Mouse (Mus musculus): Measurements from ENCODE around the gene Ak2.
A peak's percentile ranks its signal among the peaks of the same experiment; 100 is the strongest.

Ak2 gene

DNA sequence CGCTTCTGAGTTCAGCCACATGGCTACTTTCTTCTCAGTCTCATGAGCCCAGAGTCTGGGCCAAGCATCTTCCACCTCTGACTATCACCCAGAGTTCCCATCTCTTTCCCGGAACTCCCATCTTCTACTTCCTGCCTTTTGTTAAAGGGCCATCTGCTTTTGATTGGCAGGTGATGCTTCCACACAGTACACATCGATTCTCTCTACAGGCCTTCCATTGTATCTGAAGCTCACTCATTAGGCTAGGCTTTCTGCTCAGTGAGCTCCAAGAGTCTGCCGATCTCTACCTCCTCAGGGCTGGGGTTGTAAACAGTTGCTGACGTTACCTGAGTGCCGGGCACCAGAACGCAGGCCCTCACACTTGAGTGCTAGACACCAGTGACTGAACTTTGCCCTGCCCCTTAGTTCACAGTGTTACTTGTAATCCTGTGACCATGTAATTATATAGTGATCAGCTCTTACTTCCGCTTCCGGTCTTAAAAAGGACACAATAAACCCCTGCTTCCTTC is at the start of gene Ak2:
Gene Ak2 (plus strand): TSS at position 459 of the 509 bp plus-strand sequence.
- DNase-seq (ENCODE audit: low spot score in 2 of 2): no peak

DNA sequence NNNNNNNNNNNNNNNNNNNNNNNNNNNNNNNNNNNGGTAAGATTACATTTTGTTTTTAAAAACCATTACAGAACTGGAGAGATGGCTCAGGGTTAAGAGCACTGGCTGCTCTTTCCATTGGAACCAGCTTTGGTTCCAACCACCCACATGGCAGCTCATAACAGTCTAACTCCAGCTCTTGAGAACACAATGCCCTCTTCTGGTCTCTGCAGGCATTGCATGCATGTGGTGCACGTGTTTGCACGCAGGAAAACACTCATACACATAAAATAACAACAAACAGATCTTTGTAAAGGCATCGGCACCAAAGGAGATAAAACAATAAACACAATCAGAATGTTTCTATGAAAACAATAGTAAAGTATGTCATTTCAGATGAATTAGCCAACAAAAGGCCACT is 49.4 kb upstream of the Ak2 start:
- DNase-seq (ENCODE audit: low spot score in 2 of 2): no peak

DNA sequence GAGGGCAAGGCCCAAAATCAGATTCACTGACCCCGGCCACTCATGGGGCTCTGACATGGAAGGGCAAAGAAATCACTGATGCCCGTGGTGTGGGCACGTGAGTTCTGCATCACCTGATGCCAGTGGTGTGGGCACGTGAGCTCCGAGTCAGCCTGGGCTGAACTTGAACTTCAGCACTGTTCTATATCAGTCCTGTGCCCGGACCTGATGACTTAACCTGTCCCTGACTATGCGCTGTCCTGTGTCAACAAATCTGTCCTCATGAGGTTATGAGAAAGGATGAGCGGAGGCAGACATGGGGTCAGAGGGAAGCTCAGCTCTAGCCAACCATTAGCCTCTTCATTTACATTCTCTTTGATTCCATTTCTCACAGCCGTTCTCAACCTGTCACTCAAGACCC is 45.0 kb upstream of the Ak2 start:
- no peak for DNase-seq (ENCODE audit: low spot score in 2 of 2)

DNA sequence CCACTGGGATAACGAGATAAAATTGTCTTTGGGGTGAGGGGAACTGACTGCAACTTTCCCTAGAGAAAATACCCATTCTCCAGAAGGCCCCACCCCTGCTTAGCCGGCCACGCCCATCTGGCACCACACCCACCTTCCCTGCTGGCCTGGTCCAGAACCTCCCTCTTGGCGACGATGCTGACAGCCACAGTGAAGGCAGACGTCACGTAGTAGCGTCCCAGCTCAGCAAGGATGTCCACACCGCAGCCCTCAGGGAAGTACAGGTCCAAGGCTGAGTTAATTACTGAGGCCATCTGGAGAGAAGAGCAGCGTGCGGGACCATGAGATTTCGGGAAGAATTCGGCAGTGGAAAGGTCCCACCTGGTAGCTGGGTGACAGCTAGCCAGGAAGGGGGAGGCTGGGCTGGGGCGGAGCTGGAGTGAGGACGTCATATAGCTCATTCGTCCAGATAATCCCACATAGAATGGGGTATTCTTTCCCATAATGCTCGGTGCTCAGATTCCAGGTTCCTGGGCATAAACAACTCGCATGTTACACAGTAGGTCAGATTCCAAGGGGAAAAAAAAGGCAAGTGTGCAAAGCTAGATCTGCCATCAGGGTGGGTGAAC is 44.3 kb upstream of the Ak2 start:
- no peak for DNase-seq (ENCODE audit: low spot score in 2 of 2)

DNA sequence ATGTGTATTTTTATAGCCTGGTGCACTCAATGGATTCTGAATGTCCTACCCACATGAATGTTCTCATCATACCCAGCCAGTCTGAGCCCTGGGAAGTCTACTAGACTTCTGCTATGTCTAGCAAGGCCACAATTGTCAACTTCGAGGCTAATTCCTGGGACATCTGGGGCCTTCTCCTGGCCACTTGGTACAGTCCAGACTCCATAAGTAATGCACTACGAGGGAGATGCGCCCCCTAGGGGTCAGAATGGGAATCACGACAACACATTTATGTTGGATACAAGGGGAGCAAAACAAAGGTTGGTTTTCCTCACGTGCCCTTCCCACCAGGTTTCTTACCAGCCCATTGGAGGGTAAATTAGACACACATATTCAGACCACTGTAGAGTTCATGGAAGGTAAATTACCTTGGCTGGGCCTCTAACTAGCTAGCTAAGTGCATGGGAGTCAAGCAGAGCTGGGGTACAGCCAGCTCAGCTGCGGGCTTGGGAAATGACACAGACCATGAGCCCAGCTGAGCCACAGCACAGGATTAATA is 43.6 kb upstream of the Ak2 start:
- DNase-seq (ENCODE audit: low spot score in 2 of 2): peak; percentile 42 to 72

DNA sequence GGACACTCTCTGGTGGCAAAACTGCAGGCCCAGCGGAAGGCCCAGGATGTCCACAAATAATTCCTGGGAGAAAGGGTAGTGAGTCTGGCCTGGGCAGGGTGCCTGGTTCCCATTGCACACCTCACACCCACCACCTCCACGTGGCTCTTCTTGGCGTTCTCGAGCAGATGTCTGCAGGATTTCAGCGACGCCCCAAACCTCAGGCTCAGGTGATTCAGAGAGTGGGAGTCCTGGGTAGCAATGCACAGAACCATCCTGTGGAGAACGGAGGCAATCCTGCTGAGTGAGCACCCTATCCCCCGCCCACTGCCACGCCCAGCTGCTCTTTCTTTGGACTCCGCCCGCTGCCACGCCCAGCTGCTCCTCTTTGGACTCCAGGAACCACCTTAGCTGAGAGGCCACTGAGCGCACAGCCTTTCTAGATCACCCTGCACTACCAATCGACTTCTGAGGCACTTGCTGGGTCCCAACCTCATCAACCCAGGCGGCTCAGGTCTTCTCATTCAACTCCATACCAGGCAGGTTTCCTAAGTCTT is 42.2 kb upstream of the Ak2 start:
- DNase-seq (ENCODE audit: low spot score in 2 of 2): no peak

- DNase-seq (ENCODE audit: low spot score in 2 of 2): no peak
These were observed 41.3 kb upstream of the Ak2 start for GRCm38 (mm10) chr4:128950461-128950860.

DNA sequence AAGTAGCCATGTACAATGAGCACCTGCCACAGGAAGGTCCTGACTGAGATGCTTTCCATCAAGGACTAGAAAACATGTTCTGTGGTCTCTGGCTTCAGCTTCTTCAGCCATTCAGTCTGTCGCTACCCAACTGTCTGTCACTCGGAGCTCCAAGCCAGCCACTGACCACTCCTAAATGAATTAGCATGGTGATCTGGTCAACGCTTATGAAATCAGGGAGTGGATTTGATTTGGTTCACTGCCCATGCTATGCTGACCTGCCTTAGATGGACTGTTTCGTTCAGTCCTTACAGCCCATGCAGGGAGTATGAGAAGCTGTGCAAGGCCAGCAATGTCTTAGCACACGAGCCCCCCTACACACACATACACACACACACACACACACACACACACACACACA is 37.9 kb upstream of the Ak2 start:
- DNase-seq (ENCODE audit: low spot score in 2 of 2): no peak

- peak in 1 of 2 experiments; percentile 51 for DNase-seq (ENCODE audit: low spot score in 2 of 2)
These were observed 34.4 kb upstream of the Ak2 start for GRCm38 (mm10) chr4:128957155-128957911.

- no peak for DNase-seq (ENCODE audit: low spot score in 2 of 2)
These were observed 33.6 kb upstream of the Ak2 start for GRCm38 (mm10) chr4:128958156-128958555.

DNA sequence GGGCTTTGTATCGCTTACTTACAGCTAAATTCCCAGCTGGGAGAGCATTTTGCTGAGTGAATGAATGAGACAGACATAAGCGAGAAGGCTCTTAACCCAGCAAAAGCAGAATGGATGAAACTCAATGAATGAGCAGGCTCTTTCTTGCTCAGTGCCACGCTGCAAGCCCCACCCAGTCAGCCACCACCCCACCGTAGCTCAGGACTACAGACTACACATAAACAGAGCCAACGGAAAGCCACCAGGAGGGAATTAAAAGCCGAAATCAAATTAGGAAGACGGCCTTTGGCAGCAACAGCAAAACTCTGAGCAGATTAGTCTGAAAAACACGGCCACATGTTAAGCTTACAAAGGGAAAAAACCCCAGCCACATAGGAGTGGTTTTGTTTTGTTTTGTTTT is 32.9 kb upstream of the Ak2 start:
- DNase-seq (ENCODE audit: low spot score in 2 of 2): no peak

- peak in 1 of 2 experiments; percentile 40 for DNase-seq (ENCODE audit: low spot score in 2 of 2)
These were observed 32.1 kb upstream of the Ak2 start for GRCm38 (mm10) chr4:128959676-128960075.

DNA sequence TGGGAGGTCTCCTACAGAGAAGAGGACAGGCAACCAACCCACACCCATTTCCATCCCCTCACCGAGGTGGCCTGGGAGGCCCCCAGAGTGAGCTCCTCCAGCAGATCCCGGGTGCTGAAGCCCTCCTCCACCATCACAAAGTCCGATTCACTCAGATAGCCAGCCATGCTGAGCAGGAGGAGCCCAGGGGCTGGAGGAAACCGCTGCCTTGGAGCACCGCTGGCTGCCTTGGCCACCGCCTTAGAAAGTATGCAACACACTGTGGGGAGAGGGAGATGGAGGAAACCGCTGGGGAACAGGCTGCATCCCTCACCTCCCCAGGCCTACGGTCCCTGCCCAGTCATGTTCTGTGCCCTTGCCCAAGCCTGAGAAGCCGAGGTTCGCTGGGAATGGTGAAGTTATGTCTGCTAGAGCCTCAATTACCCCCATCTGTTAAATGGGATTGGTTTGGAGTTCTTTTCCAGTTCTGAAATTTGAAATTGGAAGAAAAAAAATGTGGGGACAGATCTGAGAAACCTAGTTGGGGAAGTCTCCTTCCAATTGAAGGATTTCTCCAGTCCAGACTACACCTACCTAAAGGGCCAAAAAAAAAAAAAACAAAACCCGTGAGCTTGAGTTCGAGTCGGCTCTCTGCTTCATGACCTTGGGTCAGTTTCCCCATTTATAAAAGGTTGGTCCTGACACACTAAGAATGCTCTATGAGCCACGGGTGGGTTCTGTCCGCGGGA is 30.3 kb upstream of the Ak2 start:
- DNase-seq (ENCODE audit: low spot score in 2 of 2): no peak

DNA sequence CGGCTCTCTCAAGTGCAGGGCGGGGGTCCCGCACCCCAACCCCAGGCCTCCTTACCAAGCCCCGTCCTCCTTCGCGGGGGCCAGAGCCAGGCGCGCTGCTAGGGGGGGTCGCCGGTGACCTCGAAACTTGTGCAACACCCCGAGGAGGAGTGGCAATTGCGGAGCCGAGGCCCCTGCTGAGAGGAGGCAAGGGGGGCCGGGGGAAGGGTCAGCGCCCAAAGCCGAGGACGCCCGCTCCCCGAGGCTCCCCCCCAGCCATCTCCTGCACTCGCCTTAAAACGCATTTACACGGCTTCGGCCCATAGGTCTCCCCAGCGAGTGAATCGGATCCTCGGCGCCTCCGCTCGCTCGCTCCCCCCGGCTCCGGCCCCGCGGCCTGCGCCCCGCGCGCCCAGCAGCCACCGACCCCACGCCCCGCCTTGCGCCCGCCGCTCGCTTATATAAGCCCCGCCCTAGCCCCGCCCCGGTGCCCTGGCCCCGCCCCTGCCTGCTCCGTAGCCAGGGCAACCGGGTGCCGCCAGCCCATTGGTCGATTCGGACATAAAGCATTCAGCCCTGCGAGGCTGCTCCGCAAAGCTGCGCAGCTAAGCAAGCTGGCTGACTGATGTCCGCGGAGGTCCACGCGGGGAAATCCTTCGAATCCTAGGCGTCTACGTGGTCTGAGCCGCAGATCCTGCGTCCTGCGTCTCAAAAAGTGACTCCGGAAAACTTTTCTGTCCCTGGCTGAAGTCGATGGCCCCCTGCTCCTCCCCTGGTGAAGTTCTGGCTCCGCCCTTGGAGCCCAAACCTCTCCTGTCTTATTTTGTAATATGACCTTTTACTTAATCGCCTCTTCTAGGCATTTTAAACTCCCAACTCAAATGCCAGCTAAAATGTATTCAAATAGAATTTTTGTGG is 29.5 kb upstream of the Ak2 start, which contains the start of gene Azin2:
Gene Azin2 (minus strand): TSS at position 414 of the 897 bp plus-strand sequence.
- DNase-seq (ENCODE audit: low spot score in 2 of 2): peak; percentile 74 to 87

GRCm38 (mm10) chr4:128962926-128963290 is 28.9 kb upstream of the Ak2 start:
- DNase-seq (ENCODE audit: low spot score in 2 of 2): no peak

DNA sequence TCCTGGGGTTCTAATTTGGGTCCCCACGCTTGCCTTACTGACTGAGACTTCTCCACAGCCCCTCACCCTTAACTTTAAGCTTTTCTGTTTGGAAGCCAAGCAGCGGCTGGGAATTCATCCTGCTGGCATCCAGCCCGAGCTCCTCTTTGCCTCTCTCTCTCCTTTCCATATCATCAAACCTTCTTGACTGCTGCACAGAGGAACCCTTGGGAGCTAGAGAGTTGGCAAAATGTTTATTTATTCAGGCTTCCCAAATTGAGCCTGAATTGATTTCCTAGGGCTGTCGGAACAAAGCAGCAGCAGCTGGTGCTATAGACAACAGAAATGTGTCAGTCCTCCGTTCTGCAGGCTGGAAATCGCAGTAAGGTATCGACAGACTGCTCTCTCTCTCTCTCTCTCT is 25.0 kb upstream of the Ak2 start:
- DNase-seq (ENCODE audit: low spot score in 2 of 2): no peak

- no peak for DNase-seq (ENCODE audit: low spot score in 2 of 2)
These were observed 22.7 kb upstream of the Ak2 start for GRCm38 (mm10) chr4:128969081-128969480.

- no peak for DNase-seq (ENCODE audit: low spot score in 2 of 2)
These were observed 21.9 kb upstream of the Ak2 start for GRCm38 (mm10) chr4:128969607-128970416.

GRCm38 (mm10) chr4:128970417-128970807 is 21.3 kb upstream of the Ak2 start:
- no peak for DNase-seq (ENCODE audit: low spot score in 2 of 2)

DNA sequence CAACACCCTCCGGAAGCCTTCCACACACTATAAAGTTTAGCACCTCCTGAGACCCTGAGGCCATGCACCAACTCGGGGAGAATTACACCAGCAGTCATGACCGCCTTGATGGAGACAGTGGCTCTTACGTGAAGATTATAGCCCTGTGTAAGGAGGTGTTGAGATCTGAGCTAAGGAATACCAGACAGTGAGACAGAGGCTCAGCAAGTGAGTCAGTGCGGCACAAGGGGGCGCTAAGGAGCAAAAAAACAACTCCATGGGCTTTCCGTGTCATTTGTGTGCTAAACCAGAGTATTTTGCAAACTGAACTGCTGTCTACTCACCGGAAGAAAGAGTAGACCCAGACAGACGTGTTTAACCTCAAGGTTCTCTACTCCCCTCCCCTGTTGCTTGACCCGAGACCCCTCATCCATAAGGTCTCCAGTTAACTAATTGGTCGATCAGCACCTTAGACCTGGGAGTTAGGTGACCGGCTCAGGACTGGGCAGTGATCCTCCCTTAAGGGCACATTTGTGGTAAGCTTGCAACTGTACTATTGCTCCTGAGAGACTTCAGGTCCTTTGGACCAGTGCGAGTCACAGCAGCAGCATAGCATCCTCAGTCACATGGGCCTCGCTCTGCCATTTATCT is 20.6 kb upstream of the Ak2 start:
- peak; percentile 74 to 91 for DNase-seq (ENCODE audit: low spot score in 2 of 2)
